Mouse (Mus musculus): Measurements from ENCODE around the gene F2rl3. TPM values are rescaled to one million over a fixed set of nuclear protein-coding genes. Genes with fewer than 3 reads are reported as not detected.

Gene F2rl3
- total and polyA plus RNA-seq, 3 experiments: 0.08 to 0.11 TPM; not detected in 1

- Histone ChIP-seq H3K9ac (ENCODE audit: control insufficient read depth, low read depth, low read length, poor library complexity, severe bottlenecking) (no peak overlapping the region), H3K79me2 (ENCODE audit: control insufficient read depth, insufficient read depth, low read length, poor library complexity) (no peaks in the 10 kb centered on the region), H3K4me3 (ENCODE audit: control insufficient read depth in 1 of 2, insufficient read depth in 1 of 2, low read depth in 2 of 2, low read length in 2 of 2) (no peak overlapping the region), H3K36me3 (ENCODE audit: control insufficient read depth in 1 of 2, insufficient read depth in 2 of 2, low read length in 2 of 2) (no peaks in the 10 kb centered on the region), H3K27me3 (ENCODE audit: control insufficient read depth in 1 of 2, insufficient read depth in 2 of 2, low read length in 2 of 2) (no peaks in the 10 kb centered on the region), H3K27ac (ENCODE audit: control insufficient read depth, low read depth, low read length) (no peak overlapping the region), H3K4me1 (ENCODE audit: control insufficient read depth in 1 of 2, insufficient read depth in 2 of 2, low read length in 2 of 2) (no peaks in the 10 kb centered on the region), H3K9me3 (replicated peaks; ENCODE audit: insufficient read depth, low read length) (no peaks in the 10 kb centered on the region)
- TF ChIP-seq POLR2AphosphoS2 (IDR thresholded peaks at IDR 0.05; ENCODE audit: low read length) (no peak), HCFC1 (IDR thresholded peaks at IDR 0.05; ENCODE audit: low read depth, low read length) (no peak), POLR2AphosphoS5 (IDR thresholded peaks at IDR 0.05; ENCODE audit: borderline replicate concordance, low read depth, low read length) (no peak), GABPA (IDR thresholded peaks at IDR 0.05; ENCODE audit: low read depth, low read length) (no peak), USF2 (IDR thresholded peaks at IDR 0.05; ENCODE audit: borderline replicate concordance in 1 of 2, insufficient read depth in 1 of 2, low read depth in 1 of 2, low read length in 2 of 2) (no peak), MAFK (IDR thresholded peaks at IDR 0.05; ENCODE audit: borderline replicate concordance, low read depth, low read length) (no peak), ZKSCAN1 (IDR thresholded peaks at IDR 0.05; ENCODE audit: low read depth, low read length) (no peak), TCF12 (IDR thresholded peaks at IDR 0.05; ENCODE audit: low read depth, low read length) (no peak), ZMIZ1 (IDR thresholded peaks at IDR 0.05; ENCODE audit: low read depth, low read length) (no peak), MAX (IDR thresholded peaks at IDR 0.05; ENCODE audit: low read length) (no peak), MYB (IDR thresholded peaks at IDR 0.05; ENCODE audit: low read depth, low read length) (no peak), UBTF (IDR thresholded peaks at IDR 0.05; ENCODE audit: borderline replicate concordance, insufficient read depth, low read depth, low read length) (no peak)
- peak; percentile 16 for DNase-seq (ENCODE audit: low read depth, low spot score)
These were observed 4.0 kb downstream of the F2rl3 start for GRCm38 (mm10) chr8:72765696-72766095.

GRCm38 (mm10) chr8:72766777-72767176 lies 5.1 kb downstream of the F2rl3 start:
- no peak overlapping the region for H3K4me3 ChIP-seq (ENCODE audit: control insufficient read depth in 1 of 2, insufficient read depth in 1 of 2, low read depth in 2 of 2, low read length in 2 of 2)
- H3K9me3 ChIP-seq (replicated peaks; ENCODE audit: insufficient read depth, low read length): no peaks in the 10 kb centered on the region
- H3K36me3 ChIP-seq (ENCODE audit: control insufficient read depth in 1 of 2, insufficient read depth in 2 of 2, low read length in 2 of 2): no peaks in the 10 kb centered on the region
- H3K4me1 ChIP-seq (ENCODE audit: control insufficient read depth in 1 of 2, insufficient read depth in 2 of 2, low read length in 2 of 2): no peaks in the 10 kb centered on the region
- no peaks in the 10 kb centered on the region for H3K27me3 ChIP-seq (ENCODE audit: control insufficient read depth in 1 of 2, insufficient read depth in 2 of 2, low read length in 2 of 2)
- no peak for TF ChIP-seq MYB (IDR thresholded peaks at IDR 0.05; ENCODE audit: low read depth, low read length)
- no peak for TF ChIP-seq JUND (IDR thresholded peaks at IDR 0.05; ENCODE audit: low read depth, low read length)
- TF ChIP-seq CTCF (IDR thresholded peaks at IDR 0.05 in 2 of 3, conservative IDR thresholded peaks at IDR 0.05 in 1 of 3; ENCODE audit: control insufficient read depth in 1 of 3, insufficient read depth in 1 of 3, low read depth in 2 of 3, low read length in 3 of 3, poor library complexity in 1 of 3, severe bottlenecking in 1 of 3): no peak
- TF ChIP-seq ELF1 (IDR thresholded peaks at IDR 0.05; ENCODE audit: low read depth, low read length): no peak
- no peak for TF ChIP-seq ZNF384 (IDR thresholded peaks at IDR 0.05; ENCODE audit: low read depth, low read length)
- no peak for TF ChIP-seq POLR2AphosphoS2 (IDR thresholded peaks at IDR 0.05; ENCODE audit: low read length)
- TF ChIP-seq CHD1 (IDR thresholded peaks at IDR 0.05; ENCODE audit: low read depth, low read length): no peak
- TF ChIP-seq MAFK (IDR thresholded peaks at IDR 0.05; ENCODE audit: borderline replicate concordance, low read depth, low read length): no peak
- TF ChIP-seq GABPA (IDR thresholded peaks at IDR 0.05; ENCODE audit: low read depth, low read length): no peak
- TF ChIP-seq NRF1 (IDR thresholded peaks at IDR 0.05; ENCODE audit: insufficient read depth, low read depth, low read length, poor library complexity, severe bottlenecking): no peak
- no peak for TF ChIP-seq RCOR1 (IDR thresholded peaks at IDR 0.05; ENCODE audit: low read depth, low read length)
- no peak for TF ChIP-seq SIN3A (IDR thresholded peaks at IDR 0.05; ENCODE audit: low read length)
- TF ChIP-seq RAD21 (IDR thresholded peaks at IDR 0.05; ENCODE audit: low read depth, low read length): no peak
- H3K9ac ChIP-seq (ENCODE audit: control insufficient read depth, low read depth, low read length, poor library complexity, severe bottlenecking): no peak overlapping the region
- no peaks in the 10 kb centered on the region for H3K79me2 ChIP-seq (ENCODE audit: control insufficient read depth, insufficient read depth, low read length, poor library complexity)
- H3K27ac ChIP-seq (ENCODE audit: control insufficient read depth, low read depth, low read length): no peak overlapping the region
- DNase-seq (ENCODE audit: low read depth, low spot score): no peak

Measured in MEL (cell line).